Mouse (Mus musculus) liver, embryonic 14.5 days (tissue): ENCODE measurements around the gene Aldh1l2.

ENCODE experiments used
- CTCF ChIP-seq: IDR thresholded peaks from 2 replicates; pipeline ENCODE4 v1.5.1; 2016; ENCODE audit warnings: antibody characterized with exemption, low read depth, control low read depth
- EP300 ChIP-seq: IDR thresholded peaks from 2 replicates; pipeline ENCODE4 v1.6.1; 2016; ENCODE audit warnings: antibody characterized with exemption, low read depth

DNA sequence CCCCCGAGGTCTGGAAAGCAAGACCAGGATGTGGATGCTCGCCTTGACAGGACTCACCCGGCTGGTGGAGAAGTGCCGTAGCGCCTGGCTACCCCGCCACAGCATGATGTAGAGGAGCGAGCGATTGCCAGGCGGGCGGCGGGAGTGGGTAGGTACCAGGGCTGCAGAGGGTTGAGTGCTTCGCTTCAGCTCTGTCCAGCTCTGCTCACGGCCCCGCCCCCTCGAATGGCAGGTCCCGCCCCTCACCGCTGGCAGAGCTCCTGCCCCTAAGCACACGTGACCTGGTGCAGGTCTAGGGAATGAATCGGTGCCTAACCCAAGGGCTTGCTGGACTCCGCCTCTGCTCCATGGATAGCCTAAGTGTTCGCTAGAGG, at the start of gene Aldh1l2:
- TF ChIP-seq EP300 (no peak), CTCF (no peak)
